Mouse (Mus musculus) midbrain, embryonic 11.5 days (tissue): ENCODE data around the gene Rgl3. TPM values are rescaled to one million over a fixed set of nuclear protein-coding genes. Genes with fewer than 3 reads are reported as not detected.

Experiments
- ATAC-seq: fragments of 200-750 bp; cut with Nextera tagmentation; 2 replicates; pipeline ENCODE4 v1.8.0; 2017; ENCODE audit warnings: moderate TSS enrichment, moderate library complexity; ENCODE audit not compliant: low FRiP score
- DNase-seq: peaks from one replicate; pipeline ENCODE4 v3.0.0; 2015; ENCODE audit warnings: low spot score; ENCODE audit errors: missing footprints
- H3K27ac ChIP-seq: fragments of 300-500 bp; sonication (generic); 2 replicates; pipeline ENCODE4 v1.5.1; 2014; ENCODE audit warnings: low read depth, low read length
- H3K27me3 ChIP-seq: fragments of 300-500 bp; sonication (generic); 2 replicates; pipeline ENCODE4 v1.6.1; 2014; ENCODE audit warnings: mild to moderate bottlenecking, low read length, moderate library complexity, mixed read lengths; ENCODE audit not compliant: control insufficient read depth, insufficient read depth
- H3K36me3 ChIP-seq: fragments of 300-500 bp; sonication (generic); 2 replicates; pipeline ENCODE4 v1.6.1; 2014; ENCODE audit warnings: mild to moderate bottlenecking, low read length, moderate library complexity, mixed read lengths; ENCODE audit not compliant: control insufficient read depth, insufficient read depth
- H3K4me1 ChIP-seq: fragments of 300-500 bp; sonication (generic); 2 replicates; pipeline ENCODE4 v1.6.1; 2014; ENCODE audit warnings: low read length; ENCODE audit not compliant: control insufficient read depth, insufficient read depth
- H3K4me2 ChIP-seq: fragments of 300-500 bp; sonication (generic); 2 replicates; pipeline ENCODE4 v1.6.1; 2014; ENCODE audit warnings: mild to moderate bottlenecking, moderate library complexity
- H3K4me3 ChIP-seq: fragments of 300-500 bp; sonication (generic); 2 replicates; pipeline ENCODE4 v1.5.1; 2014; ENCODE audit warnings: low read depth, low read length
- H3K9ac ChIP-seq: fragments of 300-500 bp; sonication (generic); 2 replicates; pipeline ENCODE4 v1.6.1; 2014; ENCODE audit warnings: low read length
- H3K9me3 ChIP-seq: fragments of 300-500 bp; sonication (generic); 2 replicates; pipeline ENCODE4 v1.6.1; 2016; ENCODE audit warnings: low read length; ENCODE audit not compliant: control insufficient read depth
- WGBS: fragments of 180-500 bp; shearing (Covaris S2); extraction: QIAGEN DNeasy Blood & Tissue Kit; methylation state at CpG from one replicate; pipeline ENCODE4 v1.1.7; 2014; 5-methylcytosine and 5-hydroxymethylcytosine counted together
- polyA plus RNA-seq: library from polyadenylated mRNA; unstranded; fragments of >200 nt; fragmentation: Nextera tagmentation; extraction: Ambion mirVana; gene quantifications from 2 replicates; pipeline ENCODE4 v1.2.1, GENCODE M21; 2014

The Rgl3 gene
- polyA plus RNA-seq, 1 experiment from 2014 or later = 2.2 TPM

GRCm38 (mm10) chr9:21988421-21989101 is 685 bp downstream of the Rgl3 start:
- Histone ChIP-seq H3K27me3 (peaks cover 65% of the 10 kb centered on the region), H3K4me2 (peak overlapping the region; percentile 73), H3K9me3 (no peaks in the 10 kb centered on the region), H3K9ac (peak overlapping the region; percentile 57), H3K36me3 (no peaks in the 10 kb centered on the region), H3K4me1 (peaks cover 28% of the 10 kb centered on the region), H3K27ac (no peak overlapping the region), H3K4me3 (peak overlapping the region; percentile 35)
- DNase-seq (peak; percentile 92), ATAC-seq (peak; percentile 18; the same call in 1 of the 2 replicates)
- WGBS = under 1% methylated on average over 32 of the region's 32 CpGs

GRCm38 (mm10) chr9:21987592-21988342 is 1.5 kb downstream of the Rgl3 start:
- 9% methylated on average over 36 of the region's 36 CpGs for WGBS
- no peak for ATAC-seq
- Histone ChIP-seq H3K9ac (no peak overlapping the region), H3K36me3 (no peaks in the 10 kb centered on the region), H3K4me2 (peak overlapping the region; percentile 73), H3K9me3 (no peaks in the 10 kb centered on the region), H3K27ac (no peak overlapping the region), H3K4me3 (0 out of 2 replicates have a peak overlapping the region, but pooled peaks have one; percentile 9), H3K27me3 (peaks cover 65% of the 10 kb centered on the region), H3K4me1 (peaks cover 29% of the 10 kb centered on the region)
- no peak for DNase-seq

- Histone ChIP-seq H3K4me1 (peaks cover 16% of the 10 kb centered on the region), H3K4me3 (no peak overlapping the region), H3K9ac (no peak overlapping the region), H3K36me3 (no peaks in the 10 kb centered on the region), H3K27me3 (peaks cover 33% of the 10 kb centered on the region), H3K4me2 (no peak overlapping the region), H3K27ac (no peak overlapping the region), H3K9me3 (no peaks in the 10 kb centered on the region)
- DNase-seq (no peak), ATAC-seq (peak; percentile 35; the same call in 1 of the 2 replicates)
- 4% methylated on average over 3 of the region's 3 CpGs for WGBS
Observed at GRCm38 (mm10) chr9:21983911-21984310, 5.3 kb downstream of the Rgl3 start.

GRCm38 (mm10) chr9:21978398-21979128 is 10.7 kb downstream of the Rgl3 start:
- no peaks in the 10 kb centered on the region; the same call in 1 of the 2 replicates for H3K27me3 ChIP-seq
- H3K36me3 ChIP-seq = no peaks in the 10 kb centered on the region
- no peak overlapping the region for H3K27ac ChIP-seq
- no peak overlapping the region for H3K9ac ChIP-seq
- H3K4me2 ChIP-seq = no peak overlapping the region
- H3K9me3 ChIP-seq = no peaks in the 10 kb centered on the region
- DNase-seq (no peak), ATAC-seq (no peak)
- no peak overlapping the region for H3K4me3 ChIP-seq
- H3K4me1 ChIP-seq = peaks cover under 1% of the 10 kb centered on the region; the same call in 1 of the 2 replicates
- WGBS = 90% methylated on average over 4 of the region's 4 CpGs

- WGBS = 27% methylated on average over 2 of the region's 2 CpGs
- H3K27ac ChIP-seq = no peak overlapping the region
- no peak overlapping the region for H3K9ac ChIP-seq
- ATAC-seq (no peak), DNase-seq (no peak)
- no peaks in the 10 kb centered on the region for H3K9me3 ChIP-seq
- no peaks in the 10 kb centered on the region; the same call in 1 of the 2 replicates for H3K27me3 ChIP-seq
- no peaks in the 10 kb centered on the region for H3K36me3 ChIP-seq
- no peaks in the 10 kb centered on the region for H3K4me1 ChIP-seq
- no peak overlapping the region for H3K4me2 ChIP-seq
- no peak overlapping the region for H3K4me3 ChIP-seq
Observed at GRCm38 (mm10) chr9:21977972-21978371, 11.3 kb downstream of the Rgl3 start.

GRCm38 (mm10) chr9:21977331-21977730 is 11.9 kb downstream of the Rgl3 start:
- H3K4me2 ChIP-seq = no peak overlapping the region
- H3K9ac ChIP-seq = no peak overlapping the region
- ATAC-seq = no peak
- no peaks in the 10 kb centered on the region for H3K27me3 ChIP-seq
- H3K4me1 ChIP-seq = no peaks in the 10 kb centered on the region
- H3K9me3 ChIP-seq = no peaks in the 10 kb centered on the region
- no peak overlapping the region for H3K27ac ChIP-seq
- 85% methylated on average over 5 of the region's 5 CpGs for WGBS
- no peak for DNase-seq
- no peaks in the 10 kb centered on the region for H3K36me3 ChIP-seq
- H3K4me3 ChIP-seq = no peak overlapping the region

GRCm38 (mm10) chr9:21976626-21977175 is 12.5 kb downstream of the Rgl3 start:
- WGBS = 90% methylated on average over 10 of the region's 10 CpGs
- Histone ChIP-seq H3K9ac (no peak overlapping the region), H3K27ac (no peak overlapping the region), H3K4me3 (no peak overlapping the region), H3K4me1 (no peaks in the 10 kb centered on the region), H3K4me2 (no peak overlapping the region), H3K36me3 (no peaks in the 10 kb centered on the region), H3K27me3 (no peaks in the 10 kb centered on the region), H3K9me3 (no peaks in the 10 kb centered on the region)
- DNase-seq = no peak
- no peak for ATAC-seq

GRCm38 (mm10) chr9:21969304-21969703 is 19.9 kb downstream of the Rgl3 start:
- 93% methylated on average over 4 of the region's 4 CpGs for WGBS
- ATAC-seq = no peak

More at GRCm38 (mm10) chr9:21969304-21969703, 19.9 kb downstream of the Rgl3 start:
- Histone ChIP-seq H3K9ac (no peak overlapping the region), H3K27me3 (no peaks in the 10 kb centered on the region; the same call in 1 of the 2 replicates), H3K27ac (no peak overlapping the region), H3K4me3 (no peak overlapping the region), H3K4me1 (no peaks in the 10 kb centered on the region), H3K9me3 (no peaks in the 10 kb centered on the region), H3K4me2 (no peak overlapping the region), H3K36me3 (no peaks in the 10 kb centered on the region)
- peak; percentile 35 for DNase-seq
